Mouse (Mus musculus): ENCODE data around the gene Chka.

GRCm38 (mm10) chr19:3846676-3847604 is 4.6 kb upstream of the Chka start:
- no peak for TF ChIP-seq CTCF (conservative IDR thresholded peaks at IDR 0.05; ENCODE audit: low read length)
- TF ChIP-seq NANOG (IDR thresholded peaks at IDR 0.05; ENCODE audit: borderline replicate concordance, low read length): no peak

All from E14TG2a.4 (cell line).